Comparison of ENCODE assay signal across 36 mouse cellular contexts in the genomic region with DNA sequence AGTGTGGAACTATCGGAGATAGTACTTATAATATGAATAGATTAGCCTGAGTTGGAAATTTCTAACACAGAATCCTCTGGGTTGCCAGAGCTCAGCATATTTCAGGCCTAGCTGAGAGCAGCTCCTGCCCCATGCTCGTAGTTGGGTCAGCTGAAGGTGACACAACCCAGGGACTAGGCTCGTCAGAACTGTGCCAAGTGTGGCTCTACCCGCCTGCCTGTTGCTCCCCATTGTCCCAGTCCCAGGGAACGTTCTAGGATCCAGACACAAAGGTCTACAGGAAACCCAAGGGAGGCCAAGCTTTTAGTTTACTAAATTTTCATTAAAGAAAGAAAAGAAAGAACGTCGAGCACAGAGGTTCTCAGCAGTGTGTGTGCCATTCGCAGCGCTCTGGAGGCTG. TPM values are rescaled to one million over a fixed set of nuclear protein-coding genes. Genes with fewer than 3 reads are reported as not detected.
"Had no signal": no experiment of that assay in that cellular context is flagged by ENCODE, and none has a peak within 500 bp of the region (broad histone marks: within the 10 kb centered on the region; RNA-seq: fewer than 3 reads in every experiment).

No protein-coding gene starts in this region.

- H3K9ac ChIP-seq: heart, embryonic 12.5 days; hindbrain, embryonic 12.5 days; hindbrain, embryonic 14.5 days; intestine, embryonic 15.5 days; limb, embryonic 13.5 days; limb, embryonic 15.5 days; liver, embryonic 14.5 days had no signal

- H3K27me3 ChIP-seq: intestine, embryonic 15.5 days; limb, embryonic 13.5 days; limb, embryonic 15.5 days had no signal

- H3K36me3 ChIP-seq: heart, embryonic 10.5 days; heart, embryonic 12.5 days; hindbrain, embryonic 10.5 days; hindbrain, embryonic 12.5 days; intestine, embryonic 15.5 days; limb, embryonic 13.5 days; limb, embryonic 15.5 days had no signal

- H3K4me2 ChIP-seq: heart, embryonic 12.5 days; hindbrain, embryonic 12.5 days; hindbrain, embryonic 14.5 days; intestine, embryonic 15.5 days; limb, embryonic 13.5 days; limb, embryonic 15.5 days; liver, embryonic 11.5 days had no signal

- H3K9me3 ChIP-seq: heart, embryonic 10.5 days; heart, embryonic 12.5 days; hindbrain, embryonic 10.5 days; hindbrain, embryonic 12.5 days; intestine, embryonic 15.5 days; limb, embryonic 13.5 days; limb, embryonic 15.5 days had no signal

- H3K4me1 ChIP-seq: hindbrain, embryonic 12.5 days; intestine, embryonic 15.5 days; limb, embryonic 13.5 days had no signal

- H3K4me3 ChIP-seq: gastrocnemius, adult 2 months; heart, embryonic 10.5 days; heart, embryonic 12.5 days; hindbrain, embryonic 10.5 days; hindbrain, embryonic 12.5 days; intestine, embryonic 15.5 days; layer of hippocampus, adult 2 months; limb, embryonic 13.5 days; limb, embryonic 15.5 days had no signal

- H3K27ac ChIP-seq: gastrocnemius, adult 2 months; heart, embryonic 10.5 days; hindbrain, embryonic 10.5 days; hindbrain, embryonic 12.5 days; hindbrain, embryonic 14.5 days; intestine, embryonic 15.5 days; layer of hippocampus, adult 2 months; limb, embryonic 13.5 days; limb, embryonic 15.5 days; liver, embryonic 14.5 days had no signal

- ATAC-seq: hindbrain, embryonic 16.5 days; inflammation-experienced regulatory T-cells, adult 6 months; intestine, embryonic 15.5 days; intestine, postnatal 0 days had no signal

- DNase-seq: gastrocnemius, adult 2 months; gastrocnemius, postnatal 10 days; gastrocnemius, postnatal 25 days; heart, postnatal 10 days; heart, postnatal 4 days; kidney, adult 18-20 months; kidney, adult 8-10 months; kidney, postnatal 10 days; kidney, postnatal 25 days; kidney, postnatal 4 days; left cerebral cortex, postnatal 4 days had no signal

RNA-seq across cellular contexts. Expression of a gene that starts 6.0 kb away (rescaled TPM):
- total RNA-seq: gastrocnemius, adult 2 months; gastrocnemius, postnatal 25 days; granulocyte monocyte progenitor cell, adult 5-6 weeks; heart, postnatal 4 days; layer of hippocampus, adult 2 months; layer of hippocampus, postnatal 10 days; layer of hippocampus, postnatal 25 days; left cerebral cortex, adult 8-10 months; left cerebral cortex, postnatal 10 days; left cerebral cortex, postnatal 25 days; left cerebral cortex, postnatal 4 days had no signal
- polyA plus RNA-seq: heart, embryonic 12.5 days; heart, embryonic 14.5 days; heart, embryonic 16.5 days; hindbrain, embryonic 10.5 days; hindbrain, embryonic 12.5 days; hindbrain, embryonic 14.5 days; hindbrain, embryonic 16.5 days; inflammation-experienced regulatory T-cells, adult 6 months; kidney, embryonic 14.5 days; kidney, embryonic 16.5 days; limb, embryonic 11.5 days; limb, embryonic 13.5 days; limb, embryonic 15.5 days had no signal

RNA-seq across cellular contexts. Expression of a gene that starts 21.7 kb away (rescaled TPM):
- total RNA-seq: granulocyte monocyte progenitor cell, adult 5-6 weeks; left cerebral cortex, adult 8-10 months; left cerebral cortex, postnatal 10 days; left cerebral cortex, postnatal 25 days had no signal

RNA-seq across cellular contexts. Expression of a gene that starts 49.2 kb away (rescaled TPM):
- total RNA-seq: gastrocnemius, adult 2 months had no signal
- polyA plus RNA-seq: inflammation-experienced regulatory T-cells, adult 6 months had no signal
